Mouse (Mus musculus): ENCODE results near the gene Setd5.

DNA sequence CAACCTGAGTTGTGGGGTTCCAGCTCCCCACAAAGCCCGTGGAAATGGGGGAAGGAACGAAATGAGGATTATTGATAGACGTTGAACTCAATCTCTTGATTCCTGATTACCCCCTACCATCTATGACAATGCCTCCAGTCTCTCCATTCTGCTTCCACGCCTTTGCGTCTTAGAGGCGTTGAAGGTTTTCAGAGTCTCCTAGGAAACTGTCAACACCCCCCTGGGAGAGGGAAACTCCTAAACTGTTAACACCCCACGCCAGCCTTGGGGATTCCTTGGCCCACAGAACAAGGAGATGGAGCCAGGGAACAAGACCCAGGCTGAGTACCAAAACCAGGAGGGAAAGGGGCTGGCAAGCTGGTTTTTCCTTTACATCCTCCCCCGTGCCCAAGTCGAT lies 118.4 kb downstream of the Setd5 start:
- TF ChIP-seq POLR2A (IDR thresholded peaks at IDR 0.05; ENCODE audit: low read depth, low read length): no peak
- no peak for TF ChIP-seq CTCF (IDR thresholded peaks at IDR 0.05; ENCODE audit: borderline replicate concordance, insufficient read depth, low read length)
